Mouse (Mus musculus): Measurements from ENCODE around the gene Coq2.

GRCm38 (mm10) chr5:100652327-100652726, 22.6 kb downstream of the Coq2 start:
- no peak for TF ChIP-seq ZC3H11A (IDR thresholded peaks at IDR 0.05; ENCODE audit: borderline replicate concordance, low read depth, low read length)
- no peak for TF ChIP-seq MAFK (IDR thresholded peaks at IDR 0.05; ENCODE audit: insufficient read depth, low read depth, low read length)
- no peak for TF ChIP-seq ZNF384 (IDR thresholded peaks at IDR 0.05; ENCODE audit: low read depth, low read length)
- no peak for TF ChIP-seq CHD2 (IDR thresholded peaks at IDR 0.05; ENCODE audit: low read depth, low read length)
